Mouse (Mus musculus): ENCODE data around the gene Aldh1a1.

DNA sequence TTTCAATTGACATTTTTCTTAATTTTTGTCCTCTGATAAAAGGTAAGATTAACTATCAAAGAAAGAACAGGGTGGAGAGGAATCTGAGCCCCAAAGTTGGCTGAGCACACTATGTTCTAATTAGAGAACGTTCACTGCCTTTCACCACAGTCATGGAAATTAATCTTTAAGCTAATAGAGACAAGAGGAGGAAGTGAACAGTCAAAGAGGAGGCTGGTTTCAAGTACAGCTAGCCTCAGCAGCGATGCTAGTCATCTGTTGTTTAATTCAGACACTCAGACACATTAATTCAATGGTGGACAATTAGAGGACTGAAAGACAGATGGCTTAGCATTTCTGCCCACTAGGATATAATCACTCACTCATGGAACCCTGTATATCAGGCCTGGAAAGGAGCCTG, 157.5 kb downstream of the Aldh1a1 start:
- TF ChIP-seq EP300 (IDR thresholded peaks at IDR 0.05; ENCODE audit: insufficient read depth, low read depth, low read length) (no peak), CTCF (IDR thresholded peaks at IDR 0.05; ENCODE audit: low read depth, low read length) (no peak), POLR2A (IDR thresholded peaks at IDR 0.05; ENCODE audit: insufficient read depth, low read length) (no peak)

Data from ES-Bruce4 (cell line).